Mouse (Mus musculus): Measurements from ENCODE around the gene Catsperg1.

DNA sequence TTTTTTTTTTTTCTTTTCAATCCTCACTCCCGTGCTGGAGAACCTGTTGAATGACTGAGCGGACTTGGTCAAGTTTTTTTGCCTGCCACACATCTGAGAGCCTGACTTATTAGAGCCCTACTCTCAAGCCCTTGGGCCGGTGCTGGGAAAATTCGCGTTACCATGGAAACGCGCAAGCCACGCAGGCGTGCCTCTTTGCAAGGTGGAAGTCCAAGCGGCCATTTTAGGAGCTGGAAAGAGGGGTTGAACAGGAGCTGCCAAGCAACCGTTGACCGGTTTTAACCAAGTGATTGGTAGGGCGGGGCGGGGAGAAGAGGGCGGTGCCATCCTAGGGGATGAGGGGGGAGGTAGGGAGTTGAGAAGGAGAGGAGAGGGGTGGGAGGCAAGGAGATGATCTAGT, 1.0 kb upstream of the Catsperg1 start:
- TF ChIP-seq CTCF (IDR thresholded peaks at IDR 0.05; ENCODE audit: borderline replicate concordance, insufficient read depth, low read length): no peak
- TF ChIP-seq POLR2A (IDR thresholded peaks at IDR 0.05; ENCODE audit: low read depth, low read length): no peak

All from embryonic fibroblast, embryonic 13.5 days (primary cell).